In genomic region chr5:132537475-132537874, GRCm38 (mm10) we compare ENCODE assay signal across 16 mouse cellular contexts.
"Had no signal": no experiment of that assay in that cellular context is flagged by ENCODE, and none has a peak within 500 bp of the region (broad histone marks: within the 10 kb centered on the region; RNA-seq: fewer than 3 reads in every experiment).

No protein-coding gene starts in this region.

- ATAC-seq: liver, postnatal 0 days; midbrain, embryonic 13.5 days; midbrain, embryonic 15.5 days had no signal

- H3K9ac ChIP-seq: liver, embryonic 13.5 days; liver, embryonic 15.5 days; liver, postnatal 0 days; lung, embryonic 14.5 days; midbrain, embryonic 13.5 days; midbrain, embryonic 15.5 days; neural tube, embryonic 12.5 days; stomach, embryonic 15.5 days had no signal

- H3K4me3 ChIP-seq: liver, embryonic 13.5 days; liver, embryonic 15.5 days; megakaryocyte, embryonic 14.5 days; midbrain, embryonic 13.5 days; midbrain, embryonic 15.5 days; neural tube, embryonic 12.5 days; stomach, embryonic 15.5 days had no signal

- H3K4me2 ChIP-seq: liver, embryonic 13.5 days; liver, embryonic 15.5 days; lung, embryonic 14.5 days; midbrain, embryonic 11.5 days; midbrain, embryonic 13.5 days; neural tube, embryonic 12.5 days; stomach, embryonic 15.5 days had no signal

- DNase-seq: liver, embryonic 13.5 days; liver, postnatal 0 days; lung, embryonic 14.5 days; right cerebral cortex, postnatal 14 days; thymus, adult 2 months; thymus, postnatal 25 days; thymus, postnatal 4 days had no signal

- H3K36me3 ChIP-seq: liver, embryonic 13.5 days; liver, embryonic 15.5 days; midbrain, embryonic 13.5 days; midbrain, embryonic 15.5 days; neural tube, embryonic 12.5 days; stomach, embryonic 15.5 days had no signal

- H3K27ac ChIP-seq: liver, embryonic 13.5 days; liver, embryonic 15.5 days; macrophage; midbrain, embryonic 13.5 days; midbrain, embryonic 15.5 days; neural tube, embryonic 12.5 days; stomach, embryonic 15.5 days; stomach, postnatal 0 days had no signal

- H3K27me3 ChIP-seq: midbrain, embryonic 13.5 days; midbrain, embryonic 15.5 days; neural tube, embryonic 12.5 days; stomach, embryonic 15.5 days had no signal

- H3K9me3 ChIP-seq: liver, embryonic 13.5 days; liver, embryonic 15.5 days; megakaryocyte, embryonic 14.5 days; midbrain, embryonic 13.5 days; midbrain, embryonic 15.5 days; neural tube, embryonic 12.5 days; stomach, embryonic 15.5 days had no signal
